Mouse (Mus musculus) B cell, adult 2 months (primary cell): ENCODE data around the gene Trdn.

Source experiments
- DNase-seq, 2 experiments: peaks; one replicate each; pipeline ENCODE4 v3.0.0; 2022

The Trdn gene

GRCm38 (mm10) chr10:33375474-33376029 is 295.2 kb downstream of the Trdn start:
- no peak for DNase-seq
